Mouse (Mus musculus): ENCODE results near the gene Mrtfb. TPM values are rescaled to one million over a fixed set of nuclear protein-coding genes. Genes with fewer than 3 reads are reported as not detected.
A peak's percentile ranks its signal among the peaks of the same experiment; 100 is the strongest.

Mrtfb gene
- polyA plus RNA-seq, 1 experiment from 2014 or later: 22.6 TPM

DNA sequence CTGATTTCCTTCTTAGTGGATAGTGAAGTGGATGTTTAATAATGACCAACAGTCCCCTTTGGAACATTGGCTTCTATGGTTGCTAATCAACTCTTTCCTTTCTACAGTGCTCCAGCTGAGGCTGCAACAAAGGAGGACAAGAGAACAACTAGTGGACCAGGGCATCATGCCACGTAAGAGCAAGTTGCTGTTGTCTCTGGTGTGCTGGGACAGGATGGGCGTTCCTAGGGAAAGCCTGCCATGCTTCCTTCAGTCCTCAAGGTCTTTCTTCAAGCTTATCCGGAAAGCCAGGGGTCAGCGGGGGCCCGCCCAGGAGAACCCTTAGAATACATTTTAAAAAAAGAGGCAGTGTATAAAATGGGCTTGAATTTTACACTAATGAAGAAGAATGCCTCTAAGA, 121.9 kb downstream of the Mrtfb start:
- Histone ChIP-seq H3K9ac (ENCODE audit: low read length) (no peak overlapping the region), H3K9me3 (ENCODE audit: control insufficient read depth, low read length) (no peaks in the 10 kb centered on the region), H3K27me3 (ENCODE audit: control insufficient read depth, insufficient read depth, low read length) (no peaks in the 10 kb centered on the region), H3K27ac (ENCODE audit: low read depth, low read length) (no peak overlapping the region), H3K4me3 (ENCODE audit: low read depth, low read length) (no peak overlapping the region), H3K4me2 (ENCODE audit: low read depth) (no peak overlapping the region), H3K36me3 (ENCODE audit: control insufficient read depth, insufficient read depth, low read length) (no peaks in the 10 kb centered on the region), H3K4me1 (ENCODE audit: control insufficient read depth, insufficient read depth, low read length) (no peaks in the 10 kb centered on the region)
- 91% methylated on average over 5 of the region's 5 CpGs for WGBS
- DNase-seq (ENCODE audit: low spot score) (no peak), ATAC-seq (ENCODE audit: insufficient read depth, low FRiP score, low TSS enrichment) (no peak)

- ATAC-seq (ENCODE audit: insufficient read depth, low FRiP score, low TSS enrichment) (no peak), DNase-seq (ENCODE audit: low spot score) (no peak)
- WGBS: 90% methylated on average over 2 of the region's 2 CpGs
- Histone ChIP-seq H3K36me3 (ENCODE audit: control insufficient read depth, insufficient read depth, low read length) (no peaks in the 10 kb centered on the region), H3K9ac (ENCODE audit: low read length) (no peak overlapping the region), H3K4me2 (ENCODE audit: low read depth) (no peak overlapping the region), H3K9me3 (ENCODE audit: control insufficient read depth, low read length) (no peaks in the 10 kb centered on the region), H3K27me3 (ENCODE audit: control insufficient read depth, insufficient read depth, low read length) (no peaks in the 10 kb centered on the region), H3K27ac (ENCODE audit: low read depth, low read length) (no peak overlapping the region), H3K4me1 (ENCODE audit: control insufficient read depth, insufficient read depth, low read length) (no peaks in the 10 kb centered on the region), H3K4me3 (ENCODE audit: low read depth, low read length) (no peak overlapping the region)
Observed at GRCm38 (mm10) chr16:13379865-13380264, 123.6 kb downstream of the Mrtfb start.

GRCm38 (mm10) chr16:13381771-13382170, 125.5 kb downstream of the Mrtfb start:
- Histone ChIP-seq H3K36me3 (ENCODE audit: control insufficient read depth, insufficient read depth, low read length) (no peaks in the 10 kb centered on the region), H3K27ac (ENCODE audit: low read depth, low read length) (no peak overlapping the region), H3K4me3 (ENCODE audit: low read depth, low read length) (no peak overlapping the region), H3K9me3 (ENCODE audit: control insufficient read depth, low read length) (no peaks in the 10 kb centered on the region), H3K27me3 (ENCODE audit: control insufficient read depth, insufficient read depth, low read length) (no peaks in the 10 kb centered on the region), H3K4me2 (ENCODE audit: low read depth) (no peak overlapping the region), H3K9ac (ENCODE audit: low read length) (no peak overlapping the region), H3K4me1 (ENCODE audit: control insufficient read depth, insufficient read depth, low read length) (no peaks in the 10 kb centered on the region)
- ATAC-seq (ENCODE audit: insufficient read depth, low FRiP score, low TSS enrichment) (no peak), DNase-seq (ENCODE audit: low spot score) (no peak)
- 97% methylated on average over 2 of the region's 2 CpGs for WGBS

DNA sequence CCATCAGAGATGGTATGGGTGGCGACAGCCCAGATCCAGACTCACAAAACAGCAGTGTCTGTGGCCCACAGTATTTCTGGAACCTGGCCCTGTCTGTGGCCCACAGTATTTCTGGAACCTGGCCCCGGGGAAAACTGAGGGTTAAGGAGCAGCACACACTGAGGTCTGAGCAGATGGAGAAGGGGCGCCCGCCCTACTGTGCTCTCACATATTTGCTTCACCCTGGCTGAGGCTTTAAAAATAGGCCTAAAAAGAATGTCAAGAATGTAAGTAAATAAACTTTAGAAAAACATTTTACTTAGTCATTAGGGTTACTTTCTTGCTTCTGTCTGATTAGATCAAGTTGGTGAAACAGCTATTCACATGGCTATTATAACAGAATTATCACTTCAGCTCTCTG, 131.0 kb downstream of the Mrtfb start:
- Histone ChIP-seq H3K27me3 (ENCODE audit: control insufficient read depth, insufficient read depth, low read length) (no peaks in the 10 kb centered on the region), H3K9ac (ENCODE audit: low read length) (no peak overlapping the region), H3K36me3 (ENCODE audit: control insufficient read depth, insufficient read depth, low read length) (no peaks in the 10 kb centered on the region), H3K4me3 (ENCODE audit: low read depth, low read length) (no peak overlapping the region), H3K4me2 (ENCODE audit: low read depth) (no peak overlapping the region), H3K27ac (ENCODE audit: low read depth, low read length) (no peak overlapping the region), H3K4me1 (ENCODE audit: control insufficient read depth, insufficient read depth, low read length) (no peaks in the 10 kb centered on the region), H3K9me3 (ENCODE audit: control insufficient read depth, low read length) (no peaks in the 10 kb centered on the region)
- no peak for ATAC-seq (ENCODE audit: insufficient read depth, low FRiP score, low TSS enrichment)
- 92% methylated on average over 4 of the region's 4 CpGs for WGBS
- DNase-seq (ENCODE audit: low spot score): no peak

DNA sequence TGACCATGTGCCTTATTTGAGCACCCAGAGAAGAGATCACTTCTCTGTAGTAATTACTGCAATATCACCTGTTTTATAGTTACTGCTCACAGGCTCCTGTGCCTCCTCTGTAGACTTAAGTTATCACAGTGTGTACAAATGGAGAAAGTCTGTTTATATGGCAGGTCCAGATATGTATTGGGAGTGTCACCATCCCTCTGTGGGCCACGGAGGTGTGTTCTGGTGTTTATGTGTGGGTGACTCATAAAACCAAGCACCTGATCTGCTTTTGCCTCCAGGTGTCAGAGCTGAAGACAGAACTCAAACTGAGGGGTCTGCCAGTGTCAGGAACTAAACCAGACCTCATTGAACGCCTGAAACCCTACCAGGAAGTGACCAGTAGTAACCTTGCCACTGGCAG, 144.1 kb downstream of the Mrtfb start:
- Histone ChIP-seq H3K4me2 (ENCODE audit: low read depth) (no peak overlapping the region), H3K4me3 (ENCODE audit: low read depth, low read length) (no peak overlapping the region), H3K9ac (ENCODE audit: low read length) (no peak overlapping the region), H3K4me1 (ENCODE audit: control insufficient read depth, insufficient read depth, low read length) (no peaks in the 10 kb centered on the region), H3K9me3 (ENCODE audit: control insufficient read depth, low read length) (no peaks in the 10 kb centered on the region), H3K27ac (ENCODE audit: low read depth, low read length) (no peak overlapping the region), H3K36me3 (ENCODE audit: control insufficient read depth, insufficient read depth, low read length) (peaks cover 8% of the 10 kb centered on the region), H3K27me3 (ENCODE audit: control insufficient read depth, insufficient read depth, low read length) (no peaks in the 10 kb centered on the region)
- ATAC-seq (ENCODE audit: insufficient read depth, low FRiP score, low TSS enrichment) (no peak), DNase-seq (ENCODE audit: low spot score) (no peak)
- 73% methylated on average over 2 of the region's 2 CpGs for WGBS

DNA sequence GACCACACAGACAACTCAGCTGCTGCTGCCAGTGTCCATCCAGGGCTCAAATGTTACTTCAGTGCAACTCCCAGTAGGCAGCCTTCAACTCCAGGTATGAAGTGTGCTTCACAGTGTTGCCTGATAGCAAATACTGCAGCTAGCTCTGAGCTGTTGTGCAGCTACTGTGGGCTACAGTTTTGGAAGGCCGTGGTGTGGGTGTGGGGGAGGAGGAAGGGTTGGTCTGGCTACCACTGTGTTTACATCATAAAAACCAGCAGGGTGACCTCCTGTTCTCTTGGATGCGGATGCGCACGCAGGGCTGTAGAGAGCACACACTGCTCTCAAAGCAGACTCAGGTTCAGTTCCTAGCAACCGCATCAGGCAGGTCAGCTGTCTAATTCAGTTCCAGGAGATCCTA, 145.3 kb downstream of the Mrtfb start:
- no peak overlapping the region for H3K4me2 ChIP-seq (ENCODE audit: low read depth)
- H3K36me3 ChIP-seq (ENCODE audit: control insufficient read depth, insufficient read depth, low read length): peaks cover 14% of the 10 kb centered on the region
- DNase-seq (ENCODE audit: low spot score) (no peak), ATAC-seq (ENCODE audit: insufficient read depth, low FRiP score, low TSS enrichment) (no peak)
- no peaks in the 10 kb centered on the region for H3K27me3 ChIP-seq (ENCODE audit: control insufficient read depth, insufficient read depth, low read length)
- H3K27ac ChIP-seq (ENCODE audit: low read depth, low read length): no peak overlapping the region
- no peak overlapping the region for H3K9ac ChIP-seq (ENCODE audit: low read length)
- H3K4me1 ChIP-seq (ENCODE audit: control insufficient read depth, insufficient read depth, low read length): no peaks in the 10 kb centered on the region
- H3K9me3 ChIP-seq (ENCODE audit: control insufficient read depth, low read length): no peaks in the 10 kb centered on the region
- 61% methylated on average over 5 of the region's 5 CpGs for WGBS
- no peak overlapping the region for H3K4me3 ChIP-seq (ENCODE audit: low read depth, low read length)

GRCm38 (mm10) chr16:13404656-13405055, 148.4 kb downstream of the Mrtfb start:
- Histone ChIP-seq H3K36me3 (ENCODE audit: control insufficient read depth, insufficient read depth, low read length) (peaks cover 11% of the 10 kb centered on the region), H3K4me3 (ENCODE audit: low read depth, low read length) (no peak overlapping the region), H3K9me3 (ENCODE audit: control insufficient read depth, low read length) (no peaks in the 10 kb centered on the region), H3K4me1 (ENCODE audit: control insufficient read depth, insufficient read depth, low read length) (no peaks in the 10 kb centered on the region), H3K4me2 (ENCODE audit: low read depth) (no peak overlapping the region), H3K27me3 (ENCODE audit: control insufficient read depth, insufficient read depth, low read length) (no peaks in the 10 kb centered on the region), H3K9ac (ENCODE audit: low read length) (no peak overlapping the region), H3K27ac (ENCODE audit: low read depth, low read length) (no peak overlapping the region)
- WGBS: 76% methylated on average over 6 of the region's 6 CpGs
- DNase-seq (ENCODE audit: low spot score): no peak
- ATAC-seq (ENCODE audit: insufficient read depth, low FRiP score, low TSS enrichment): no peak

- Histone ChIP-seq H3K4me3 (ENCODE audit: low read depth, low read length) (no peak overlapping the region), H3K27ac (ENCODE audit: low read depth, low read length) (no peak overlapping the region), H3K9ac (ENCODE audit: low read length) (no peak overlapping the region), H3K36me3 (ENCODE audit: control insufficient read depth, insufficient read depth, low read length) (peaks cover 11% of the 10 kb centered on the region), H3K9me3 (ENCODE audit: control insufficient read depth, low read length) (no peaks in the 10 kb centered on the region), H3K27me3 (ENCODE audit: control insufficient read depth, insufficient read depth, low read length) (no peaks in the 10 kb centered on the region), H3K4me1 (ENCODE audit: control insufficient read depth, insufficient read depth, low read length) (no peaks in the 10 kb centered on the region), H3K4me2 (ENCODE audit: low read depth) (no peak overlapping the region)
- WGBS: 91% methylated on average over 2 of the region's 2 CpGs
- ATAC-seq (ENCODE audit: insufficient read depth, low FRiP score, low TSS enrichment): no peak
- no peak for DNase-seq (ENCODE audit: low spot score)
Observed at GRCm38 (mm10) chr16:13405403-13405802, 149.1 kb downstream of the Mrtfb start.

DNA sequence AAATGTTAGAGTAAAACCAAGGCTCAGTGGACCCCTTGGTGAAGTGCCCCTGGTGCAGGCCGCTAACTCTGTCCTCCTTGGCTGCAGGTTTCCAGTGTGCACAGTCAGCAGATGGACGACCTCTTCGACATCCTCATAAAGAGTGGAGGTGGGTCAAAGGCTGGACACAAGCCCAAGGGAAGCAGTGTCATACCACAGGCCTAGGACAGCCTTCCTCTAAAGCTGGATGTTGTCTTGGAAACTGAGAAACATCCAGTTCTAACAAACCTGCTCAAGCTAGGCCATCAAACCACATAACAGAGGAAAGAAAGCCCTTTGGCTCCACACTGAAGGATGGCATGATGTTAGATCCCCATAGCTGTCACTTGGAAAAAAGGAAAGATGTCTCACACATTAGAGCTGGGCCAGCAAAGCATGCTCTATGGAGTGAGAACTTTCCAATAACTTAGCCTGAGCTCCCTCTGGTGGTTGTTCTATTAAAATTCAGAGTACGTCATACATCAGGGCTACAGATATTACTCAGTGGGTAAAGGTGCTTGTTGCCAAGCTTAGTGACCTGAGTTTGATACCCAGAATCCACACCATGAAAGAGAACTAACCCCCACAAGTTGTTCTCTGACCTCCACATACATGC, 153.4 kb downstream of the Mrtfb start:
- no peak overlapping the region for H3K27ac ChIP-seq (ENCODE audit: low read depth, low read length)
- H3K4me2 ChIP-seq (ENCODE audit: low read depth): no peak overlapping the region
- H3K36me3 ChIP-seq (ENCODE audit: control insufficient read depth, insufficient read depth, low read length): peaks cover 13% of the 10 kb centered on the region
- no peaks in the 10 kb centered on the region for H3K27me3 ChIP-seq (ENCODE audit: control insufficient read depth, insufficient read depth, low read length)
- no peak overlapping the region for H3K4me3 ChIP-seq (ENCODE audit: low read depth, low read length)
- no peaks in the 10 kb centered on the region for H3K4me1 ChIP-seq (ENCODE audit: control insufficient read depth, insufficient read depth, low read length)
- ATAC-seq (ENCODE audit: insufficient read depth, low FRiP score, low TSS enrichment) (peak; percentile 35; the same call in 1 of the 2 replicates), DNase-seq (ENCODE audit: low spot score) (peak; percentile 39)
- no peak overlapping the region for H3K9ac ChIP-seq (ENCODE audit: low read length)
- H3K9me3 ChIP-seq (ENCODE audit: control insufficient read depth, low read length): 0 out of 2 replicates have a peak, but pooled peaks cover 3% of the 10 kb centered on the region
- WGBS: 75% methylated on average over 4 of the region's 4 CpGs

Data from neural tube, embryonic 11.5 days (tissue).